ENCODE assay signal across 10 mouse cellular contexts in the genomic region with DNA sequence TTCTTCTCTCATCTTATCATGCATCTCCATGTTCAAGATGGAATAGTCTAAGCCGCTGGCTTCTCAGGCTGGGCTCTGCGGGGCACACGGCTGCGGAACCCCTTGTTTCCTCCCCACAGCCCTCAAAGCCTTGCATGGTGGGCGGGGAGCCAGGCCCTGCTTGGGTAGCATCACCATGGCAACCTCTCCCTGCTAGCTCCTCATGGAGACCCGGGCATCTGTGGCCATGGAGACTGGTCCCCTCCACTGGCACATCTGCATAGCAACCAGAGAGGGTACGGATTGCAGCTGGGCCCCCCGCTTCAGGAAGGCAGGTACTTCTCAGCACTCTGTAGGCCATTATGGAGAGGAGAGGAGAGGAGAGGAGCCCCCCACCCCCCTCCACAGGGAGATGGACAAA. TPM values are rescaled to one million over a fixed set of nuclear protein-coding genes. Genes with fewer than 3 reads are reported as not detected.
DNase-seq lines count a peak whose midpoint lies in the region; ATAC-seq and TF ChIP-seq lines count a peak whose summit lies in the region.
"Had no signal": no experiment of that assay in that cellular context is flagged by ENCODE, and none has a peak within 500 bp of the region (broad histone marks: within the 10 kb centered on the region; RNA-seq: fewer than 3 reads in every experiment).

No protein-coding gene starts in this region.

- peak overlapping the region; percentile 96 for H3K27ac ChIP-seq in gastrocnemius, adult 2 months
- peak overlapping the region; percentile 91 for H3K27ac ChIP-seq in hindbrain, embryonic 10.5 days
- peak overlapping the region; percentile 85 for H3K27ac ChIP-seq in midbrain, embryonic 14.5 days (replicated peaks; ENCODE audit: low read depth, low read length)
- H3K27ac ChIP-seq in stomach, postnatal 0 days (replicated peaks): no peak overlapping the region
- H3K27ac ChIP-seq: lung, embryonic 15.5 days had no signal

- peak; percentile 83 for ATAC-seq in midbrain, embryonic 14.5 days (ENCODE audit: low FRiP score, low TSS enrichment)
- ATAC-seq in stomach, postnatal 0 days (ENCODE audit: low FRiP score, low TSS enrichment): no peak

- peaks cover 76% of the 10 kb centered on the region for H3K4me1 ChIP-seq in hindbrain, embryonic 10.5 days (replicated peaks)
- peaks cover 69% of the 10 kb centered on the region for H3K4me1 ChIP-seq in midbrain, embryonic 14.5 days (ENCODE audit: control insufficient read depth, insufficient read depth, low read length)
- H3K4me1 ChIP-seq in stomach, postnatal 0 days (replicated peaks; ENCODE audit: control insufficient read depth, insufficient read depth): no peaks in the 10 kb centered on the region

- TF ChIP-seq CTCF in gastrocnemius, adult 2 months (IDR thresholded peaks at IDR 0.05): no peak
- TF ChIP-seq CTCF in stomach, postnatal 0 days (IDR thresholded peaks at IDR 0.05; ENCODE audit: low read depth): no peak

- no peak for TF ChIP-seq EP300 in stomach, postnatal 0 days (optimal IDR thresholded peaks at IDR 0.05)

- 25% methylated on average over 8 of the region's 8 CpGs for WGBS in hindbrain, embryonic 10.5 days
- 6% methylated on average over 8 of the region's 8 CpGs for WGBS in midbrain, embryonic 14.5 days
- WGBS in stomach, postnatal 0 days: 61% methylated on average over 8 of the region's 8 CpGs

- H3K4me3 ChIP-seq in gastrocnemius, adult 2 months: peak overlapping the region; percentile 29
- peak overlapping the region; percentile 30 for H3K4me3 ChIP-seq in hindbrain, embryonic 10.5 days
- H3K4me3 ChIP-seq in midbrain, embryonic 14.5 days (replicated peaks; ENCODE audit: low read depth, low read length): no peak overlapping the region
- no peak overlapping the region for H3K4me3 ChIP-seq in stomach, postnatal 0 days (ENCODE audit: low read depth, low read length)
- H3K4me3 ChIP-seq: lung, embryonic 15.5 days had no signal

- H3K27me3 ChIP-seq in hindbrain, embryonic 10.5 days (ENCODE audit: insufficient read depth, poor library complexity, severe bottlenecking): peaks cover 9% of the 10 kb centered on the region; the same call in 1 of the 2 replicates
- no peaks in the 10 kb centered on the region for H3K27me3 ChIP-seq in midbrain, embryonic 14.5 days (ENCODE audit: control insufficient read depth, insufficient read depth, low read length)
- no peaks in the 10 kb centered on the region for H3K27me3 ChIP-seq in stomach, postnatal 0 days (ENCODE audit: control insufficient read depth, insufficient read depth, low read length)
- H3K27me3 ChIP-seq: lung, embryonic 15.5 days had no signal

- H3K9me3 ChIP-seq in hindbrain, embryonic 10.5 days: no peaks in the 10 kb centered on the region
- H3K9me3 ChIP-seq in midbrain, embryonic 14.5 days (ENCODE audit: control insufficient read depth, low read length): no peaks in the 10 kb centered on the region
- H3K9me3 ChIP-seq in stomach, postnatal 0 days (ENCODE audit: control insufficient read depth, low read length): no peaks in the 10 kb centered on the region
- H3K9me3 ChIP-seq: lung, embryonic 15.5 days had no signal

- H3K4me2 ChIP-seq in midbrain, embryonic 14.5 days (ENCODE audit: low read length): peak overlapping the region; percentile 37
- no peak overlapping the region for H3K4me2 ChIP-seq in stomach, postnatal 0 days (replicated peaks; ENCODE audit: low read depth)
- H3K4me2 ChIP-seq: lung, embryonic 15.5 days had no signal

- no peak for DNase-seq in gastrocnemius, adult 2 months
- no peak for DNase-seq in gastrocnemius, postnatal 10 days
- peak; percentile 76 for DNase-seq in brain, embryonic 18.5 days (ENCODE audit: low read depth, low spot score)
- DNase-seq in hindbrain, embryonic 10.5 days (ENCODE audit: low spot score): peak; percentile 88
- peak; percentile 94 for DNase-seq in midbrain, embryonic 14.5 days
- DNase-seq in stomach, postnatal 0 days (ENCODE audit: low spot score): no peak
- DNase-seq in lung, postnatal 4 days: no peak
- DNase-seq in gastrocnemius, adult 18-20 months (ENCODE audit: low spot score): no peak
- DNase-seq: kidney, adult 8-10 months had no signal

- no peak overlapping the region; the same call in 1 of the 2 replicates for H3K9ac ChIP-seq in midbrain, embryonic 14.5 days (replicated peaks; ENCODE audit: low read length)
- H3K9ac ChIP-seq in stomach, postnatal 0 days (ENCODE audit: low read length): no peak overlapping the region
- H3K9ac ChIP-seq: lung, embryonic 15.5 days had no signal

- no peaks in the 10 kb centered on the region for H3K36me3 ChIP-seq in hindbrain, embryonic 10.5 days
- no peaks in the 10 kb centered on the region for H3K36me3 ChIP-seq in midbrain, embryonic 14.5 days (ENCODE audit: control insufficient read depth, insufficient read depth, low read length)
- H3K36me3 ChIP-seq in stomach, postnatal 0 days (ENCODE audit: control insufficient read depth, insufficient read depth, low read length): no peaks in the 10 kb centered on the region
- H3K36me3 ChIP-seq: lung, embryonic 15.5 days had no signal

- intact Hi-C loops in gastrocnemius, adult 2 months (cut with DNase I): no loop called here

RNA-seq across cellular contexts. Expression of gene Tpra1, which starts 40.5 kb away (rescaled TPM):
- total RNA-seq in gastrocnemius, adult 2 months (2021): 10 to 100 TPM; 25.5 to 26.1 TPM
- 10 to 100 TPM; 21.4 to 34.4 TPM for total RNA-seq in gastrocnemius, postnatal 10 days (2021)
- polyA plus RNA-seq in hindbrain, embryonic 10.5 days (2016; fragmentation: Nextera tagmentation; extraction: Ambion mirVana): 60.5 and 62.3 TPM in 2 replicates
- 50.0 and 77.0 TPM in 2 replicates for polyA plus RNA-seq in midbrain, embryonic 14.5 days (2014; fragmentation: Nextera tagmentation; extraction: Ambion mirVana)
- polyA plus RNA-seq in stomach, postnatal 0 days (2015; fragmentation: Nextera tagmentation; extraction: Ambion mirVana): 39.8 and 42.8 TPM in 2 replicates
- total RNA-seq in gastrocnemius, adult 18-20 months (2021): 10 to 100 TPM; 17.9 to 27.9 TPM

RNA-seq across cellular contexts. Expression of gene Mcm2, which starts 44.0 kb away (rescaled TPM):
- 1 to 10 TPM; 6.6 to 7.5 TPM for total RNA-seq in gastrocnemius, adult 2 months (2021)
- 10 to 100 TPM; 15.5 to 23.7 TPM for total RNA-seq in gastrocnemius, postnatal 10 days (2021)
- 222 and 292 TPM in 2 replicates for polyA plus RNA-seq in hindbrain, embryonic 10.5 days (2016; fragmentation: Nextera tagmentation; extraction: Ambion mirVana)
- 22.2 and 39.0 TPM in 2 replicates for polyA plus RNA-seq in midbrain, embryonic 14.5 days (2014; fragmentation: Nextera tagmentation; extraction: Ambion mirVana)
- polyA plus RNA-seq in stomach, postnatal 0 days (2015; fragmentation: Nextera tagmentation; extraction: Ambion mirVana): 24.2 and 25.0 TPM in 2 replicates
- 1 to 10 TPM; 6.1 to 6.4 TPM for total RNA-seq in gastrocnemius, adult 18-20 months (2021)

Comparison
In these comparisons a context has a peak if more than half of its experiments do, and no peak if none do; other contexts are left out.
1. DNase-seq: peak in brain, embryonic 18.5 days (single experiment), hindbrain, embryonic 10.5 days (single experiment) and midbrain, embryonic 14.5 days (single experiment); none in gastrocnemius, adult 2 months (single experiment), gastrocnemius, postnatal 10 days (single experiment), stomach, postnatal 0 days (single experiment), lung, postnatal 4 days (0 of 2) and gastrocnemius, adult 18-20 months (single experiment).
2. H3K4me3 ChIP-seq: peak in gastrocnemius, adult 2 months (single experiment) and hindbrain, embryonic 10.5 days (single experiment); none in midbrain, embryonic 14.5 days (single experiment) and stomach, postnatal 0 days (single experiment).